Mouse (Mus musculus): ENCODE data around the gene Lhx2. TPM values are rescaled to one million over a fixed set of nuclear protein-coding genes. Genes with fewer than 3 reads are reported as not detected.
A peak's percentile ranks its signal among the peaks of the same experiment; 100 is the strongest.

Gene Lhx2
- polyA plus RNA-seq, 1 experiment from 2014 or later = 0.49 TPM

GRCm38 (mm10) chr2:38339910-38340625 lies 987 bp downstream of the Lhx2 start:
- peak overlapping the region; percentile 52 for H3K4me3 ChIP-seq (ENCODE audit: low read depth, low read length)
- H3K4me2 ChIP-seq = peak overlapping the region; percentile 85
- peaks cover 9% of the 10 kb centered on the region for H3K4me1 ChIP-seq (ENCODE audit: control insufficient read depth, insufficient read depth, low read length)
- H3K9ac ChIP-seq (ENCODE audit: low read depth, low read length) = 0 out of 2 replicates have a peak overlapping the region, but pooled peaks have one; percentile 23
- H3K27ac ChIP-seq (ENCODE audit: low read depth, low read length) = no peak overlapping the region
- H3K9me3 ChIP-seq (replicated peaks; ENCODE audit: control insufficient read depth, low read length) = no peaks in the 10 kb centered on the region
- peaks cover 98% of the 10 kb centered on the region for H3K27me3 ChIP-seq (ENCODE audit: control insufficient read depth, insufficient read depth, low read length)
- 2% methylated on average over 9 of the region's 9 CpGs for WGBS (ENCODE audit: insufficient replicate concordance)
- H3K36me3 ChIP-seq (ENCODE audit: control insufficient read depth, insufficient read depth, low read length) = no peaks in the 10 kb centered on the region
- ATAC-seq (replicated peaks; ENCODE audit: insufficient number of reproducible peaks, low FRiP score, low TSS enrichment) = no peak

DNA sequence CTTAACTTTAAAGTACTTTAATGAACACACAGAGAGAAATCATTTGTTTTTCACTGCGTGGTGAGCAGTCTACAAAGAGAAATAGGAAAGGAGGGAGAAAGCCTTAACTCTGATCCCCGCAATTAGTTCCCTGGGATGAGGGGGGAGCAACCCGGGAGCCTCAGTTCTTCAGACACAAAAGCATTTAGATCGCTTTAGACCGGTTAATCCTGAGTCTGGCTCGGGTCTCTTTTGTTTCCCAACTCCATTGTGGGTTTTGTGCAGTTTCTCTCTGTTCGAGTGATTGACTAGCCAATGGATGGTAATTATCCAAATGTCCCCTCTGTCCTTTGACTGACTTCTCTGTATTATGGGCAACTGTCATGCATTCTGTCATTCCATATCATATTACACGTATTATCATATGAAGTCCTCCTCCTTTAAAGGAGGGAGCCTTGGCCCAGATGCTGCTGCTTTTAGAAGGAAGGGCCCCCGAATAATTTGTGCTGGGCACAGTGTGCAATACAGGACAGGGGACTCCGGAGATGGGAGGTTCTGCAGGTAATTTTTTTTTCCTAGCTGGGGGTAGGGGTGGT lies 1.6 kb downstream of the Lhx2 start:
- Histone ChIP-seq H3K36me3 (ENCODE audit: control insufficient read depth, insufficient read depth, low read length) (no peaks in the 10 kb centered on the region), H3K27me3 (ENCODE audit: control insufficient read depth, insufficient read depth, low read length) (peaks cover 98% of the 10 kb centered on the region), H3K9ac (ENCODE audit: low read depth, low read length) (no peak overlapping the region), H3K27ac (ENCODE audit: low read depth, low read length) (no peak overlapping the region), H3K4me2 (no peak overlapping the region), H3K9me3 (replicated peaks; ENCODE audit: control insufficient read depth, low read length) (no peaks in the 10 kb centered on the region), H3K4me1 (ENCODE audit: control insufficient read depth, insufficient read depth, low read length) (peaks cover 9% of the 10 kb centered on the region), H3K4me3 (ENCODE audit: low read depth, low read length) (no peak overlapping the region)
- no peak for ATAC-seq (replicated peaks; ENCODE audit: insufficient number of reproducible peaks, low FRiP score, low TSS enrichment)
- 2% methylated on average over 10 of the region's 10 CpGs for WGBS (ENCODE audit: insufficient replicate concordance)

GRCm38 (mm10) chr2:38343573-38343972 lies 4.5 kb downstream of the Lhx2 start:
- Histone ChIP-seq H3K27ac (ENCODE audit: low read depth, low read length) (no peak overlapping the region), H3K4me2 (no peak overlapping the region), H3K9ac (ENCODE audit: low read depth, low read length) (no peak overlapping the region), H3K4me1 (ENCODE audit: control insufficient read depth, insufficient read depth, low read length) (peaks cover 11% of the 10 kb centered on the region), H3K4me3 (ENCODE audit: low read depth, low read length) (no peak overlapping the region), H3K36me3 (ENCODE audit: control insufficient read depth, insufficient read depth, low read length) (no peaks in the 10 kb centered on the region), H3K9me3 (replicated peaks; ENCODE audit: control insufficient read depth, low read length) (no peaks in the 10 kb centered on the region), H3K27me3 (ENCODE audit: control insufficient read depth, insufficient read depth, low read length) (peaks cover 98% of the 10 kb centered on the region)
- 28% methylated on average over 1 of the region's 1 CpGs for WGBS (ENCODE audit: insufficient replicate concordance)
- ATAC-seq (replicated peaks; ENCODE audit: insufficient number of reproducible peaks, low FRiP score, low TSS enrichment) = no peak

- peaks cover 98% of the 10 kb centered on the region for H3K27me3 ChIP-seq (ENCODE audit: control insufficient read depth, insufficient read depth, low read length)
- no peak overlapping the region for H3K4me3 ChIP-seq (ENCODE audit: low read depth, low read length)
- no peak for ATAC-seq (replicated peaks; ENCODE audit: insufficient number of reproducible peaks, low FRiP score, low TSS enrichment)
- H3K4me1 ChIP-seq (ENCODE audit: control insufficient read depth, insufficient read depth, low read length) = peaks cover 6% of the 10 kb centered on the region
- no peaks in the 10 kb centered on the region for H3K9me3 ChIP-seq (replicated peaks; ENCODE audit: control insufficient read depth, low read length)
- H3K9ac ChIP-seq (ENCODE audit: low read depth, low read length) = no peak overlapping the region
- H3K27ac ChIP-seq (ENCODE audit: low read depth, low read length) = no peak overlapping the region
- H3K36me3 ChIP-seq (ENCODE audit: control insufficient read depth, insufficient read depth, low read length) = no peaks in the 10 kb centered on the region
- no peak overlapping the region for H3K4me2 ChIP-seq
Observed at GRCm38 (mm10) chr2:38344727-38345126, 5.6 kb downstream of the Lhx2 start.

GRCm38 (mm10) chr2:38346417-38346816 lies 7.3 kb downstream of the Lhx2 start:
- Histone ChIP-seq H3K4me2 (no peak overlapping the region), H3K9ac (ENCODE audit: low read depth, low read length) (no peak overlapping the region), H3K9me3 (replicated peaks; ENCODE audit: control insufficient read depth, low read length) (no peaks in the 10 kb centered on the region), H3K4me3 (ENCODE audit: low read depth, low read length) (no peak overlapping the region), H3K27ac (ENCODE audit: low read depth, low read length) (no peak overlapping the region), H3K4me1 (ENCODE audit: control insufficient read depth, insufficient read depth, low read length) (peaks cover 12% of the 10 kb centered on the region), H3K27me3 (ENCODE audit: control insufficient read depth, insufficient read depth, low read length) (peaks cover 98% of the 10 kb centered on the region), H3K36me3 (ENCODE audit: control insufficient read depth, insufficient read depth, low read length) (no peaks in the 10 kb centered on the region)
- no peak for ATAC-seq (replicated peaks; ENCODE audit: insufficient number of reproducible peaks, low FRiP score, low TSS enrichment)
- 2% methylated on average over 6 of the region's 6 CpGs for WGBS (ENCODE audit: insufficient replicate concordance)

- H3K4me2 ChIP-seq = no peak overlapping the region; the same call in 1 of the 2 replicates
- no peaks in the 10 kb centered on the region for H3K36me3 ChIP-seq (ENCODE audit: control insufficient read depth, insufficient read depth, low read length)
- no peak overlapping the region for H3K27ac ChIP-seq (ENCODE audit: low read depth, low read length)
- no peak overlapping the region for H3K4me3 ChIP-seq (ENCODE audit: low read depth, low read length)
- no peaks in the 10 kb centered on the region for H3K9me3 ChIP-seq (replicated peaks; ENCODE audit: control insufficient read depth, low read length)
- H3K27me3 ChIP-seq (ENCODE audit: control insufficient read depth, insufficient read depth, low read length) = peaks cover 98% of the 10 kb centered on the region
- peaks cover 18% of the 10 kb centered on the region for H3K4me1 ChIP-seq (ENCODE audit: control insufficient read depth, insufficient read depth, low read length)
- under 1% methylated on average over 15 of the region's 15 CpGs for WGBS (ENCODE audit: insufficient replicate concordance)
- no peak for ATAC-seq (replicated peaks; ENCODE audit: insufficient number of reproducible peaks, low FRiP score, low TSS enrichment)
- no peak overlapping the region for H3K9ac ChIP-seq (ENCODE audit: low read depth, low read length)
Observed at GRCm38 (mm10) chr2:38346881-38347764, 8.0 kb downstream of the Lhx2 start.

- Histone ChIP-seq H3K9ac (ENCODE audit: low read depth, low read length) (no peak overlapping the region), H3K9me3 (replicated peaks; ENCODE audit: control insufficient read depth, low read length) (no peaks in the 10 kb centered on the region)
- ATAC-seq (replicated peaks; ENCODE audit: insufficient number of reproducible peaks, low FRiP score, low TSS enrichment) = no peak
Observed at GRCm38 (mm10) chr2:38347811-38348551, 8.9 kb downstream of the Lhx2 start.

More at GRCm38 (mm10) chr2:38347811-38348551, 8.9 kb downstream of the Lhx2 start:
- under 1% methylated on average over 54 of the region's 54 CpGs for WGBS (ENCODE audit: insufficient replicate concordance)
- Histone ChIP-seq H3K4me3 (ENCODE audit: low read depth, low read length) (peak overlapping the region; percentile 35), H3K4me1 (ENCODE audit: control insufficient read depth, insufficient read depth, low read length) (peaks cover 18% of the 10 kb centered on the region), H3K27ac (ENCODE audit: low read depth, low read length) (no peak overlapping the region), H3K4me2 (peak overlapping the region; percentile 64), H3K36me3 (ENCODE audit: control insufficient read depth, insufficient read depth, low read length) (no peaks in the 10 kb centered on the region), H3K27me3 (ENCODE audit: control insufficient read depth, insufficient read depth, low read length) (peaks cover 100% of the 10 kb centered on the region)

Measured in heart, embryonic 11.5 days (tissue).